Mouse (Mus musculus) gastrocnemius, adult 8-10 months (tissue): ENCODE data around the gene Csad. TPM values are rescaled to one million over a fixed set of nuclear protein-coding genes. Genes with fewer than 3 reads are reported as not detected.
A peak's percentile ranks its signal among the peaks of the same experiment; 100 is the strongest.

Experiments used
- DNase-seq, 2 experiments: peaks; one replicate each; pipeline ENCODE4 v3.0.0; 2022; ENCODE audit warnings: low spot score in 2 of 2
- total RNA-seq, 4 experiments: library from RNA; stranded (reverse); gene quantifications; 2 replicates each; pipeline ENCODE4 v1.2.4; 2022

The Csad gene
- 1 to 10 TPM; 5.6 to 8.5 (median 7.6) TPM for total RNA-seq

- no peak for DNase-seq
These were observed at the start of gene Csad for GRCm38 (mm10) chr15:102204674-102205505. Csad (minus strand) TSS chr15:102204724.

- no peak for DNase-seq
These were observed 46.0 kb upstream of the Csad start for GRCm38 (mm10) chr15:102250521-102250920.

GRCm38 (mm10) chr15:102249967-102250366 lies 45.4 kb upstream of the Csad start:
- no peak for DNase-seq

- no peak for DNase-seq
These were observed 44.7 kb upstream of the Csad start for GRCm38 (mm10) chr15:102249251-102249691.

- DNase-seq, result no peak
These were observed 44.3 kb upstream of the Csad start for GRCm38 (mm10) chr15:102248812-102249191.

GRCm38 (mm10) chr15:102248131-102248811 lies 43.7 kb upstream of the Csad start:
- no peak for DNase-seq

GRCm38 (mm10) chr15:102247252-102248130 lies 43.0 kb upstream of the Csad start:
- DNase-seq, result peak; percentile 56 to 62

- peak; percentile 94 to 96 for DNase-seq
These were observed 42.3 kb upstream of the Csad start for GRCm38 (mm10) chr15:102246866-102247251.

GRCm38 (mm10) chr15:102245891-102246741 lies 41.6 kb upstream of the Csad start:
- peak; percentile 56 to 70 for DNase-seq

- DNase-seq, result no peak
These were observed 40.9 kb upstream of the Csad start for GRCm38 (mm10) chr15:102245461-102245881.

- peak in 1 of 2 experiments; percentile 60 for DNase-seq
These were observed 40.0 kb upstream of the Csad start for GRCm38 (mm10) chr15:102244306-102245191.

GRCm38 (mm10) chr15:102243229-102244190 lies 39.0 kb upstream of the Csad start:
- DNase-seq, result peak in 1 of 2 experiments; percentile 40

- no peak for DNase-seq
These were observed 38.1 kb upstream of the Csad start for GRCm38 (mm10) chr15:102242404-102243228.

GRCm38 (mm10) chr15:102240607-102241006 lies 36.1 kb upstream of the Csad start:
- DNase-seq, result no peak

- no peak for DNase-seq
These were observed 35.3 kb upstream of the Csad start for GRCm38 (mm10) chr15:102239851-102240250.

- DNase-seq, result peak; percentile 72 to 78
These were observed 34.7 kb upstream of the Csad start for GRCm38 (mm10) chr15:102239260-102239590.

- no peak for DNase-seq
These were observed 34.2 kb upstream of the Csad start for GRCm38 (mm10) chr15:102238543-102239259.
